Mouse (Mus musculus): ENCODE measurements around the gene Ror2. TPM values are rescaled to one million over a fixed set of nuclear protein-coding genes. Genes with fewer than 3 reads are reported as not detected.

Ror2 gene
- total RNA-seq, 4 experiments from 2014 or later: 0.22 to 0.48 (median 0.45) TPM

DNA sequence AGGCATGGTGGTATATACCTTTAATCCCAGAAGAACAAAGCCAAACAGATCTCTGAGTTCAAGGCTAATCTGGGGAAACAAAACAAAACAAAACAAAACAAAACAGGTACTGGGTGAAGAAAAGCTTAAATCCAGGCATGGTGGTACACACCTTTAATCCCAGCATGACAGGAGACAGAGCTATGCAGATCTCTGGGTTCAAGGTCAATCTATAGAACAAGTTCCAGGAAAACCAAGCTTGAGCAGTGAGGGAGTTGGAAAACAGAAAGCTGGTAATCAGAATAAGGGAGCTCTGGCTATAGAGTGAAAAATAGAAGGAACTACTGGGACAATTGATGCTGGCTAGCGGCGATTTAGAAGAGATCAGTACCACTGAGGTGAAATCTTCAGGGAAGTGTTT lies 145.6 kb downstream of the Ror2 start:
- DNase-seq (ENCODE audit: low spot score in 2 of 2): no peak

DNA sequence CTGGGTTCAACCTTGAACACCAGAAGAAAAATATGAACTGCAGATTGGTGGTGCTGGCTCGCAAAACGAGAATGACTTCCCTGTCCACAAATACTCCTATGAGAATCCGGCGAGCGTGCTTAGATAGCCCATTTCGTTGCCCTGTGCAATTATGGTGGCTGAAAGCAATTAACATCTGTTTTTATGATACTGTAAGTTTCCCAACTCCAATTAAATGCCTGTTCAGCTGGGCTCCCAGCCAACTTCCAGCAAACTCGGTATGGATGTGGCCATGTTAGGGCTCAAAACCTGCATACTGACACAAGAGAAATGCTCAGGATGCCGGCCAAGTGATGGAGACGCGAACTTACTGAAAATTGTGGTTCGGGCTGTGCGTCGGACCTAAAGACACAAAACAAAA lies 155.4 kb downstream of the Ror2 start:
- DNase-seq (ENCODE audit: low spot score in 2 of 2): no peak

DNA sequence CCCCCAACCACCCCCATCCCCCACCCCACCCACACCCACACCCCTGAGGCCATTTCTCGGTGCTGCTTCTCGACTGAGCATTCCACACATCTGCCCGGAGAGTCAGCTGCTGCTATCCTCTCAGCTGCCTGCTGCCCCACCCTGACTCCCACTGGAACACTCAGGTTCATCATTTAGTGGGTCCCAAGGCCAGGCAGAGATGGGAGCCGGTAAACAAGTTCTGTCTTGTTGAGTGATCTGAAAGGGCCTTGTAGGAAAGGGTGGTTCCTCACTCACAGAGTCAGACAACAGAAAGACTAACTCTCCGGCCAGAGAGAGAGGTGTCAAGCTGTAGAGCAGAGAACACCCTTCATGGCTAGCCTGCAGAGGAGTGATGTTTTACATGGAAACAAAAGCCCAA lies 155.9 kb downstream of the Ror2 start:
- DNase-seq (ENCODE audit: low spot score in 2 of 2): no peak

DNA sequence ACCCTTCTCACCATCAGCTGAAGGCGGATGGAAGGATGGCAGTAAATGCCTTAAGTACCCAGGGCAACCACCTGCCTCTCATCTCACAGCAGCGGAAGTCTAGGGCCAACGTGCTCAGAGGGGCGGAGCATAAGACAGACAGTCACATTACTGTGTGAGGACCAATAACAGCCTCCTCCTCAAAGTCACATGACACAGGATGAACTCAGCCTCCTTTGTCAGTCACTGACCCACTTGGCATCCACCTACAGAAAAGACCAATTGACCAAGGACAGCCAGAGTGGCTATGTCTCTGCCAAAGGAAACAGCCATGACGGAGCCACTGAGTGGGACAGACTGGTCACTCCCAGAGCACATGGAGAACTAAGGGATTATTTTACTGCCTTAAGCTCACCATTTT lies 160.3 kb downstream of the Ror2 start:
- DNase-seq (ENCODE audit: low spot score in 2 of 2): no peak

DNA sequence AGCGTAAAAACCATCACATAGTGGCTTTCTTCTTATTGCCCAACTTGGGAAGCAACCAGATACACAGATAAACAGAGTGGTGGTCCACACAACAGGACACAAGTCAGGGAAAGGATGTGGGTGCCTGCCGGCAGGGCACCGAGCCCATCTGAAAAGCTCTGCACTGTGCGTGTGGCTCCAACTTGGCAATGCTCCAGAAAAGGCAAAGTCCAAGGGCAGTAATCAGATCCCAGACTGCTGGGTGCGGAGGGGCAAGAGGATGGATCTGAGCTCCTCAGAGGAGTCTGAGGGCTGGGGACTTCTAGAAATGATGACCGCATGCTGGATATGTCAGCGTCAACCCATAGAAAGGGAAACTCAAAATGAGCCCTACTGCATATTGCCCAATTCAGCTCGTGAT lies 163.8 kb downstream of the Ror2 start:
- no peak for DNase-seq (ENCODE audit: low spot score in 2 of 2)

DNA sequence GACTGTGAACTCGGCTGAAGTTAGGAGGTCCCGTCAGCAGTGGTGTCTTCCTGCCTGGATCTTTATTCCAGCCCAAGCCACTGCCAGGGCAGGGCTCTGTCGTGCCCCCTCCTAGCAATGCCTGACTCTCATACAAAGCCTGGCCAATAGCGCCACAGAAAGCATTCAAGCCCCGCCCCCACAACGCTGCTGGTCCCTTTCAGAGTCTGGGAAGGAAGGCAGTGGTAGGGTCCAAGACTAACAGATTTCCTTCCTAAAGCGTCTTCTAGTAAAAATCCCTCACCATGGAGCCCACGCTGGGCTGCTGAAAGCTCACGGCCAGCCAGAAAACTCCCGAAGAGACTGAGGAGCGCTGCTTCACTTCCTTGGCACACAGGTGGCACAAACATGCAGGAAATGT lies 165.0 kb downstream of the Ror2 start:
- DNase-seq (ENCODE audit: low spot score in 2 of 2): no peak

DNA sequence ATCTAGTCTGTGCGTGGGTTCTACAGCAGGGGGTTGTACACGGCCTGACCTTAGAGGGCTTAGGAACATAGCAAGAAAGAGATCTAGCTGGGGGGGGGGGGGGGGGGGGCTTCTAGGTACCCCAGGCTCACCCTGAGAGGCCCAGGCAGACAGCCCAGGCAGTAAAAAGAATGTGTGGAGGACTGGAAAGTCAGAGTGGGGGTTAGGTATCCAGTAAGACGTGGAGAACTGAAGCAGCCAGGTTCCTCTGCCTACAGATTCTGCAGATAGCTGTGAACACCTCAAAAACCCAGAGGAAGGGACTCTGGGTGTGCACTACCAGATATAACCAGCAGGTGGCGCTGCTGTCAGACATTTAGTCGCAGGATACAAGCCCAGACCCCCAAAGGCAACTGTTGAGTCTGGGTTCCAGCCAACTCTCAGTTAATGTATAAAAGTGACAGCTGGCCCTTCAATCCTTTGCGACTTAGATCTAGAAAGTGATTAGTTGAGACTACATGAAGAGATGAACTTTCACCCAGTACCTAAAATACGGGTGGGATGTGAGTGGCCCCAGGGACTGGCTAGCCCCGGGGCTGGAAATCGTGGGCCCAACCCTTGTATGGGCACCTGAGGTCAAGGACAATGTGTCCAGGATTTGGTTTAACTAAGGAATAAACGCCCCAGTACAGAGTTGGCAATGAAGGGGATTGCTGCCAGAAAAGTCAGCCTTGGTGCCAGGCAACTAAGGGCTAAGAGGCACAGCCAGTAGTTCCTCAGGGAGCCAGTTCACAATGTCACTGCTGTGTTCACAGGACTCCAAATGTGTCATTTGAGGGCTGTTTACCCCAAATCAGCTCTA lies 166.1 kb downstream of the Ror2 start:
- peak; percentile 35 to 47 for DNase-seq (ENCODE audit: low spot score in 2 of 2)

DNA sequence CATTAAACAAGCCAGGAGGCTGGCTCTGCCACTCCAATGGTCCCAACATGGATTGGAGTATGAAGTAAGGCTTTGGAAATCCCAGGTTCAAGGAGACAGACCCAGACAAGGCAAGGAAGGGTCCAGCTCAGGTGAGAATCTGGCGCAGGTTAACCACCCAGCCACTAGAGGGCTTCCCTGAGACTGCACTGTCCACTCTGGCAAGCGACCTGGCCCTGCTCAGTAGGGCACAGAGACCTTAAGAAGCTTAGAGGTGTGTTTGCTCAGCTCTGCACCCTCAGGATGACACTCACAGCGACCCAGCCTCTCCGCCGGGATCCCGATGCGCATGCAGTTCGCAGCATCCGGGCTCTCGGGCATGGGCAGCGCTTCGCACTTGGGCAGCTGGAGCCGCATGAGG lies 167.5 kb downstream of the Ror2 start:
- DNase-seq (ENCODE audit: low spot score in 2 of 2): no peak

DNA sequence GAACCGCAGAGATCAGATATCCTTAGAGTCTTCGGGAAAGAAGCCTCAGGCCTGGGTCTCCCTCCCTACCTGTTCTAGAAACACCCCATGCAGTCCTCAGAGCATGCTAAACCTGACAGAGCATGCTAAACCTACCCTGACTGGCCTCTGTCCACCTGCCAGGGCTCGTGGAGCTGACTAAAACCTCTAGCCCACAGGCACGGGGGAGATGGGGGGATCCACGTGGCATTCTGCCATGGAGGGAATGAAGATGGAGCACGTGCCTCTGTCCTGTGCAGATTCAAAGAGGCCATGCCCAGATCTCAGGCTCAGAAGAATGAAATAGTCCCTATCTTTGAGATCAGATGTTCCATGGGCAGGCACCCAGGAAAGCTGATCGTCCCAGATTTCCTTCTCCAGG lies 168.0 kb downstream of the Ror2 start:
- DNase-seq (ENCODE audit: low spot score in 2 of 2): no peak

DNA sequence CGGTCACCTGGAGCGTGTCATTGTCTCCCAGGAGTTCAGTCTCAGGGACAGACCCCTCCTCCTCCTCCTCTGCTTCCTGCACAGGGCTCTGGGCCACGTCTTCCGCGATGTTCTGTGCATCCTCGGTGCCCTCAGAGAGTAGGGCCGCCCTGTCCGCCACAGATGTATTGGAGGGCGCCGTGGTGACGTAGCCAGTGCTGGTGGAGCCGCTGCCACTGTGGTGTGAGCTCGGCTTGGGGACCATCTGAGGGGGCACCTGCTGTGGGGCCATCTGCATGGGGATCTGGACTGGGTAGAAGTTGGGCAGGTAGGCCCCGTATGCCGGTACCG lies 175.7 kb downstream of the Ror2 start:
- DNase-seq (ENCODE audit: low spot score in 2 of 2): no peak

DNA sequence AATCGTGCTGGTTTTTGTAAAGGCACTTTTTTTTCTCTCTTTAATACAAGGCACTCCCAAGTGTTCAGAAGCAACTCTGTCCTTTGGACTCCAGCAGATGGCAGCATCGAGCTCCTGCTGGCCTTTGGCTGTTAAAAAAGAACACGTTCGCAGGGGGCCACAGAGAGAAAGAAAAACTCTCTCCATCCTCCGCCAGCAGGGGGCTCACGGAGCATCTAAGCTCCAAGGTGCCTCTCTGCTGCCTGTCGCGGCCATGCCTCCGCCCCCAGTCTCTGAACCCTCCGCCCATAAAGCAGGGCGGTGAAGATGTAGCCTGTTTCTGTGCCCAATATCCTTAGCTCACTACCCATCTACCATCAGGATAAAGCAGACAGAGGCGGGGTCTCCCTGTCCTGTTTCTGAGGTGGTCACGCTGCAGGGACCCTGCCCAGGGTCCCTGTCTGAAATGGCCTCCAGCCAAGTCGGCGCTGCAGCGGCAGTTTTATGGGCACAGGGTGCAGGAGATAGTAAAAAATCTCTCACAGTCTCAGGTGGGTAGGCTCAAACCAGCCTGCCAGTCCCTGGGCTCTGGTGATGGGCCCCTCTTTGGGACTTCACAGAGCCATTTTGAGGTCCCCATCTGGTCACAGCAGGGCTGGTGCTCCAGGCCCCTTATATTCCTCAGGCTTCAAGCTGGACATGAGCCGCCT lies 176.2 kb downstream of the Ror2 start:
- peak; percentile 80 to 83 for DNase-seq (ENCODE audit: low spot score in 2 of 2)

DNA sequence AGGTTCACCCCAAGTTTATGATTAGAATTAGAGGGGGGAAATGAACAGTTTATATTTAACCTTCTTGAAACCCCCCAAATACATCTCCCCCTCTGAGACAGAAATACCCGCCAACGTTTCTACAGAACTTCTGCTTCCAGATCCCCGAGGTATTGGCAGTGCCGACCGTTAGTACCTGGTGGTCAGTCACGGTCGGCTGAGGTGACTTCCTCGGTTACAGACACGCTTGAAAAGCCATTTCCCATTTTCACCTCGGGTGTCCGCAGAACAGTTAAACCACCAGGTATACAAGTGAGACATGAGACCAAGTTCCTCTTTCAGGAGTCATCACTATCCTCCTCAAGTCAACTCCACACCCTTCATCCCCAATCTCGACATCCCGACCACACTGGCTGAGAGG lies 179.2 kb downstream of the Ror2 start:
- no peak for DNase-seq (ENCODE audit: low spot score in 2 of 2)

DNA sequence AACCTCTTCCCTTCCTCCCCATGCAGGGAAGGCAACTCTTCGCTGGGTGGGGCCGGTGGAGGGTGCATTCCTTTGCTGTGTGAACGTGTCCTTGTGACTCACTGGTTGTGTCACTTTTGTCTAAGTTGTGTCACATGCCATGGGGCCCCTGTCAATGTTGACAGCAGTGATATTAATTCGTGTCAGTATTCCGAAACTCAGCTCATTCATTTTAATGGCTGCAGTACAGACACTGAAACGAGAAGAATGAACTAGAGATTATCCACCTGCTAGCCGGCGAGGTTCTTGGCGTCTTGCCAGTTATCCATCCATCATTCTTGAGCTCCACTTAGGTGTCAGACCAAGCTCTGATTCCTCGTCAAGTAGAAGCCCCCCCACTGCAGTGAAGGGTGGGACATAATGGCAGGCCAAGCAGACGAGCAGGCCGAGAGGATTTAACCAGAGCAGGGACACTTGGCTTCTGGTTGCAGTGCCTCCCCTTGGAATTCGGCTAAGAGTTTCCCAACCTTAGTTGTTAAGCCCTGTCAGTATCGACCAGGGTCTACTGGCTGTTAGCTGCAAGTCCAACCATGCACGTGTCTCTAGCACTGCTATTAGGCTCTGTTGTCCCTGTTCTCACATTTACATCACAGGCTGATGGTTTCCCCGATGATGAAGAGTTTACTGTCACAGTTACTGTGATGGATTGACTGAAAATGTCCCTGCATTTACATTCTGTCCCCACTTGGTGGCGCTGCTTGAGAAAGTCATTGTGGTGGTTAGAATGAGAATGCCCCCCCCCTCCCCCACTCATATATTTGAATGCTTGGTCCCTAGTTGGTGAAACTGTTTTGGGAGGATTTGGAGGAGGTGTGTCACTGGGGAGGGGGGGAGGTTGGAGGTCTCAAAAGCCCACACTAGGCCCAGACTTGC lies 185.9 kb downstream of the Ror2 start:
- no peak for DNase-seq (ENCODE audit: low spot score in 2 of 2)

DNA sequence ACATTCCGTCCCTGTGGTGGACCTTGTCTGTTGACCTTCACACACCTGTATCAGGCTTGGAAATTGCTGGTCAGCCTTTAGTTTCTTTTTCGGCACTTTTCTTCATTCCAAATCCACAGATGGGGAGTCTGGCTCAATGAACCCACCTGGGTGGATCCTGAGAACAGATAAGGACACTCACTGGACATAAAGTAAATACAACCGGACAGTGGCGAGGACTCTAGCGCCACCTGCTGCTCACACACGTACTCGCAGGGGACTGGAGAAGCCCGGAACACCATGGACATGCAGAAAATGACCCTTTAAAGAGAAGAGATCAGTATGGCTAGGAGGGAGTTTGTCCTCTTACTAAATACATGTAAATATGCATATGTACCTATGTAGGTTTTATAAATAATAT lies 189.3 kb downstream of the Ror2 start:
- DNase-seq (ENCODE audit: low spot score in 2 of 2): peak; percentile 39 to 47

DNA sequence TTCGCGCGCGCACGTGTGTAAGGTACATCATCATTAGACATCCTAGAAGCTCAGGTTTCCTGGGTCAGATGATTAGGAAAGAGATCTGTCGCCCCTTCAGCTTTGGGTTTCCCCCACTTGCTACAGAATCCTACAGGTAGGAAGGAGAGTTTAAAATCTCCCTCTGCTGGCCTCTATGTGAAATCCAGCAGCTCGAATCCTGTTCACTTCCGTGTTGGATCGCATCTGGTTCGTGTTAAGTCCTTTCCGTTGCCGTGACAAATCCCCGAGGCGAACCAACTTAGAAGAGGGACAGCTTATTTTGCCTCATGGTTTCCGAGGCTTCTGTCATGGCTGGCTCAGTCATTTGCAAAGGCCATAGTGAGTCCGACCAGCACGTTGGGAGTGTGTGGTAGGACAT lies 190.7 kb downstream of the Ror2 start:
- DNase-seq (ENCODE audit: low spot score in 2 of 2): no peak

DNA sequence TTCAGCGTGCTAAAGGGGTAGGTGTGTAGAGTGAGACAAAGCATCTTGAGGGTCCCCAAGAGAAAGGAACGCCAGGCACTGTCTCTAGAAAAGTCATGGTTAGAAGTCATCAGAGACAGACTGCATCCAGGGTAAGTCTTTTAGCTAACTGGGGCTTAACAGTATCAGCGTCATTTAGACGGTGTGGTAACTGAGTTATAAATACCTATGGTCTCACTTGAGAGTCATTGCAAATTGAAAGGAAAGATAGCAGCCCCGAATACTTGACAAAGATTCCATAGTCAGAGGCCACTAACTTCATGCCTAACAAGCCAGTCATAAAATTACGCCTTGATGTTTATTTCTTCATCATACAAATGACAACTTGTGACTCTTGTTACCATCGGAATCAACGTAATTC lies 191.3 kb downstream of the Ror2 start:
- DNase-seq (ENCODE audit: low spot score in 2 of 2): no peak

DNA sequence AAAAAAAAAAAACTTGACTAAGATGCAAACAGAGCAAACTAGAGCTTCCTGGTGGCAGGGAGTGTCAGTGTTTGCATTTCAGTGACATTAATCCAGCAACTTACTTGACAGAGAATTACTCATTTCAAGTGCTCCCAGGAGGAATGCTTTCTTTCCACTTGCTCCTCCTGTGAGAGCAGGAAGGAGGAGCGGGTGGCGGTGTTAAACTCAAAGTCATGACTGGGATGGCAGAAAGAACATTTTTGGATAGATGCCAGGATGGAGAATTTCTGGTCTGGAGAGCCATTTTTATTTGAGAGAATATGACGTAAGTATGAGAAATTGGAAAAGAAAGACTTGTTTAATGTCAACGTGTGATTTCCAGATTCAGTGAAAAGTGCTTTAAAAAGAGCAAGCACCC lies 192.5 kb downstream of the Ror2 start:
- no peak for DNase-seq (ENCODE audit: low spot score in 2 of 2)

DNA sequence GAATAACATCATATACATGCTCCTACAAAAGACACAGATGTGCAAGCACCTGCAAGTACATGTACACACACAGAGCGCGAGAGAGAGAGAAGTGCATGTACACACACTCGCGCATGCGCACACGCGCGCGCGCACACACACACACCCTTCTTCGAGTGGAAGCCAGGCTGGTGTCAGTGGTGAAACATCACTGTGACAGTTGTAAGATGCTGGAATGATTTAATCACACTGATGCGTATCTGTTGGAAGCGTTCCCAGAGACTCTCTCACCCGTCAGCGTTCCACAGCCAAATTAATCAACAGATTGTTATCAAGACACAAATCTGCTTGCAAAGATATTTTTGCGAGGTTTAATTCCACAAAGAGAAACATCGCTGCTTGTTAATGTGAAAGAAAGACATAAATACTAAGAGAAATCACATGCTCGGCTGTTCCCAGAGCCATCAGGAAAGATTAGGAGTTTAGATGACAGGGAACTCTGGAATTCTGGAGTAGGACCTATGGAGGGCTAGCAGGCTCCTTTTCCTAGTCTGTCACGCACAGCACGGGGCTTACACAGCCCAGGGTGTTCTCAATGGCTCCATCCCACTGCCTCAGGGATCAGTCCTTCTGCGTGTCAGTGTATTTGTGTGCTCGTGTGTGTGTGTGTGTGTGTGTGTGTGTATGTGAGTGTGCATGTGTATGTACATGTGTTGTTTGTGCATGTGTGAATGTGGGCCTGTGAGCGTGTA lies 199.2 kb downstream of the Ror2 start:
- DNase-seq (ENCODE audit: low spot score in 2 of 2): no peak

DNA sequence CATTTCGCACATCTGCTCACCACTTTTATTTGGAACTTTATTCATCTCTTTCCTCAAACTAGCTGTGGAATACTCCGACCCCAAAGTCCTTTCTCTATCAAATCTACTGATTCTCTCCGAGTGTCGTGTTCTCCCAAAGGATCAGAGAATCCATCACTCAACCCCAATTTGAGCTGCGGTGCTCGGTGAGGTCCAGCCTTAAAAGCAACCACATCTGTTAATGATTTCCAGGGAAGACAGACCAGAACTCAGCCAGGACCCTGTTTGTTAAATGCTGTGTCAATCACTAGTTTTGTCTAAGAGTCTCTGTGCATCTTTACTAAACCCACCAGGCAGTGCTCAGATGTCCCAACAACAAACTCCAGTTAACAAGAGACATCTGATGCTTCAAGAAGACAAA lies 204.1 kb downstream of the Ror2 start:
- no peak for DNase-seq (ENCODE audit: low spot score in 2 of 2)

DNA sequence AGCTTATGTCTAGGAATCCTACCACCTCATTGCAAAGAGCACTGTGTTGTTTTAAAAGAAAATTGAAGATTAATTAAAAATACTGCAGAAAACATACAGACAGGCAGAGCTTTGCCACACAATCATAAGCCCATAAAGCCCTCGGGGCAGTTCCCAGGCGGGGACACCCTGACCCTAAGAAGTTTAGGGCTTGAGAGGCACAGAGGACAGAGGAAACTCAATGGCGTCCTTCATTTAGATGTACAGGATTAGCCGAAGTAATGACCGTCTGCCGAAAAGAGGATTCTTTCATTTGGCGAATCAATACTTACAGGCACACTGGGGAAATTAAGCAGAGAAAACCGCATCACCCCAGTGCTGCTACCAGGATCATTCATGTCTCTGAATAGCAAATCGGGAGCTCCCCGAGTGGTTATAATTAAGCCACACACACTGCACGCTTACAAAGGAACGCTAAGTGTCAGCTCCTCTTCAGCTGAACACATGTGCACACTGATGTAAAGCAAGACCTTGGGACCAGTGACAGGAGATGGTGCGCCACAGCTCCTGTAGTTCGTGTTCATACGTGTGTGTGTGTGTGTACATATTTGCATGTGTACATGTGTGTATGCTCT lies 208.1 kb downstream of the Ror2 start:
- no peak for DNase-seq (ENCODE audit: low spot score in 2 of 2)

DNA sequence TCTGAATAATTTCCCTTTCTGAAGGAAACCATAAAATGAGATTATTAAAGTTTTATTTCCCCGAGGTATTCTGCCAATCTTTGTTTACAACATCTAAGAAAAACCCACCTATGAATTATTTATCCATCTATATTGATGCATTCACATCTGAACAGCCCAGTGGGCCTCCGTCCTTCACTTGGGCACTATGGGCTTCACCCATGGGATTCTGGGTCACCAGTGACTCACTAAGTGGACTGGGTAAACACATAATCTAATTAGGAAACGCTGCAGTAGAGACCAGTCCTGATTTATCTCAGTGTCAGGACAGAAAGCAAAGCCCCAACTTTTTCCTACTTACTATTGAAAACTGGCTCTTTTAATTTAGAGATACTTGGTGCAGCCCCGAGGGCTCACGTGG lies 210.9 kb downstream of the Ror2 start:
- no peak for DNase-seq (ENCODE audit: low spot score in 2 of 2)
